Mouse (Mus musculus) common myeloid progenitor, adult 5-6 weeks (primary cell): ENCODE measurements at regions not wholly inside any gene's neighbourhood (a gene's known extent, or its start where the extent isn't known, plus 50 kb on each side); places are given as distances from the start of the nearest gene placed in this dataset.

Source experiments
- ATAC-seq: replicated peaks from 2 replicates; pipeline ENCODE4 v1.8.0; 2016; ENCODE audit warnings: low read depth, mild to moderate bottlenecking, moderate TSS enrichment, inconsistent platforms; ENCODE audit not compliant: poor library complexity, severe bottlenecking

DNA sequence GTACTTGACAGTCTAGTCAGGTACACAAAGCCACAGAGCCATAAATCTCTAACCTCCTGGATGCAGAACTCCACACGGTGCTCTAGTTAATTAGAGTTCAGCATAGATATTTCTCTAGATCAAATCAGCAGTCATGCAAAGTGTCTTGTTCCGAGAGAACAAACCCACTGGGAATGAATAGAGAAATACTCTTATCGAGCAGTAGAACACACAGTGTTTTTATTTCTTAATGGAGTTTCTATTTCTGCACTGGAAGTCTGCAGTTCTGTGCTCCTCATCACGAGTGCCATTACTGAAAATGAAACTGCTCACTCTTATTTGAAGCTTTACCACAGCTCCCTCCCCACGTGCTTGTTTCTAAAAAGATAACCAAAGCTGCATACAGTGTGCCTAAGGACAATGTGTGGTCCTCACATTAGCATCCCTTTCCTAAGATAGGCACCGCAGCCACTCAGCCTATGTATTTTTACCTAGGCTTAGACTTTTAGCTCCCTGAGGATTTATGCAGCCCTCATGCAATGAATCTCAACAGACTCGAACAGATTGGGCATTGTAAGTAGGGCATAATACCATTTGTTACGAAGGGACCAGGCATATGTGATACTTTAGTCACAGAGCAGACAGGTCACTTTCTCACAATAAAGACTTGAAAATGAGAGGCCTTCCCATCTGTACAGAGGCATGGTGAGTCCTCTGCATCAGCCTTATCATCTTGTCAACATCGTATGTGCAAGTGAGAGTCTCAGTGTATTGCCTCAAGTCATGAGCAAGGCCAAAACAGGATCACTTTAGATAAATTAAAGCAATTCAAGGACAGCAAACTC is 301.5 kb downstream of the Arl4a start:
- ATAC-seq: peak; percentile 50; the same call in 1 of the 2 replicates

DNA sequence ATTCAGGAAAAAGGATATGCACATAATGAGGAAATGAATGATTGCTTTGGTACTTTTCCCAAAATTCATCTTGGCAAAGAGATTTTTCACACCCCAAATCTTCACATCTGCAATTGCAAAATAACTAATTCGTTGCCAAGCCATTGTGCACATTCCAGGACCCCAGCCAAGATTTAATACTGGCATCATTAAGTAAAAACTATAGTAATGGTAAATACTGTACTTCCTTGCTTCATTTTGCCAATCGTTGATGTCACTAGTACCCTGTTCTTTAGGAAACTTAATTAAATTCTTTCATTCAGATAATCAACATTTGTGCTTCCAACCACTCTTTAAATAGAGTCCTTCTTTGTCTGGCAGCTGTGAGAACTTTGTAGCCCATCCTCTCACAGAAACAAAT is 303.6 kb downstream of the Arl4a start:
- ATAC-seq: no peak

DNA sequence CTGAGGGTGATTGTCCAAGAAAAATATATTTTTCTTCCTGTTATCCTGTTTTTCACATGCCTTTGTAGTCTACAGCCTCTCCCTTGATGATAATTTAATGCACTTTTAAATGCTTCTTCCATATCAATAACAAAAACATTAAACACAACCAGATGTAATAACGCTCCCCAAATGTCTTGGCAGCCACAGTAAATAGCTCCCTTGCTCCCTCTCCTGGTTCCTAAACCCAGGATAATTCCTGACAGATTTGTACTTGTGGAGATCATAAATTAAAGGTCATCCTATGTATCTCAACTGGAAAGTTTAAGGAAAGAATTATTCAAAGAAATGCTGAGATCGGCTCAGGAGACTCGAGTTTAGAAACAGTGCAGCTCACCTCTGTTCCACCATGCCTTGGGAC is 306.6 kb downstream of the Arl4a start:
- ATAC-seq: no peak

DNA sequence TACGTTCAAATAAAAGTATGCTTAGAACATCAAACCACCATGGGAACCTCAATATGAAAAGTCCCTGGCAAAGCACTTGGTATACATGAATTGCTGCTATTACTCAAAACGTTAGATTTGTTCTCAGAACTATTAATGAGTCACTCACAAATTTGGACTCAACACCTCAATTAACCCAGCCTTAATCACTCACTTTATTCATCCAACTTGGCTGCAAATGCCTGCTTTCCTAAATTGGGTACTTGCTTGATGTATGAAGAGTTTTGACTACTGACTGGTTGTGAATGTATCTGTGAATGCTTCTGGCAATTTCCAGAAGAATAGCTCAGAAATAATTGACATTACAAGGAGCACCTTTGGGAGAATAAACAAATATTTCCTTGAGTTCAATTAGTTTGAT is 308.6 kb downstream of the Arl4a start:
- ATAC-seq: no peak

DNA sequence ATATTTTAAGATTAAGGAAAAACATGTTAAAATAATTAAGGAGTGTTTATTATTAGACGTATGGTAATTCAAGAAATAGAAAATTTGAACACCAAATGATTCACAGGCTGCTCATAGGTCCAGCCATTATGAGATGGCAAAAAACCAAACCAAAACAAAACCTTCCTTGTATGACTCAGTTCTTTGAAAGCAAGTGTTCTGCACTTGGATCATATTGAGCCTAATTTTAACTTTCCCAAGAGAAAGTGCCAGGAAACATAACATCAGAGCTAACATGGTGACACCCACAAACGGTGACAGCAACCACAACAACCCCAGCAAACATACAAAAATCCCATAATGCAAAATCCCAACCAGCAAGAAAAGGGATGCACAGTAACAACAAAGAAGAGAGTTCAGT is 313.7 kb downstream of the Arl4a start:
- no peak for ATAC-seq

DNA sequence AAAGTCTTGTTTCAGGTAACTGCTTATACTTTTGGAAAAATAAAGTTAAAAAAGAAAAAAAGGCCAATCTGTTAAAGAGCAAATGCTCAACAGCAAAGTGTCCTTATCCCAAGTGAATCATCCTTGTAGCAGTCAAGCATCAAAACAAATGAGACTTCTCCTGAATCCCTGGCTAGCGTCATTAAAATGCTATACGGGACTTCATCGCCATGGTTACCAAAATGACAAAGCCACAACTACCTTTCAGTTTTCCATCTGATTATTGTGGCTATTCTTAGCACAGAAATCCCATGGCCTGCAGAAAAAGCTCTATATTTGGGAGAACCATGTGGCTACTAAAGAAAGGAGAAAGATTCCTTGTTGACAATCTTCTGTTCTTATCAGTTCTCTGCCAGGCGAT is 322.7 kb downstream of the Arl4a start:
- no peak for ATAC-seq

DNA sequence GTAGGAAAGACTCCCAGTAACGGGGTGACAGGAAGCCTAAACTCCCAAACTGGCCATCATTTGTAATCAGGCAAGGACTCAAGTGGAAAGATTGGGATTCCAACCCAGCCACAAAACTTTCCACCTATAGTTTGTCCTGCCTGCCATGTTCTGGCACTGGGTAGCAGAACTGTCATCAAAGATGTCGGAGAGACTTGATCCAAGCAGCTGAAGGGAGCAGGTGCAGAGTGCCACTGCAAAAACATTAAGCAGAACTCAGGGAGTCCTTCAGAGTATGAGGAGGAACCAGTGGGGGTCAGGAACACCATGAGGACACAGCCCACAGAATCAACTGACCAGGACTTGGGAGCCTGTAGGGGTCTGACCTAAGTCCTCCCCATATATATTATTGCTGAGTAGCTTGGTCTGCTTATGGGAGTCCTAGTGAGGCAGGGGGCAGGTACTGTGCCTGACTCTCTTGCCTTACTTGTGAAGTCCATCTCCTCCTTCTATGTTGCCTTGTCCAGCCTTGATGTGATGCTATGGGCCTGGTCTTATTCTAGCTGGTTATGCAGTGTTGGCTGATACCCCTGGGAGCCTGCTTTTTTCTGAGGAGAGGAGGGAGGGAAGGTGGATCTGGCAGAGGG is 323.5 kb downstream of the Arl4a start:
- no peak for ATAC-seq

DNA sequence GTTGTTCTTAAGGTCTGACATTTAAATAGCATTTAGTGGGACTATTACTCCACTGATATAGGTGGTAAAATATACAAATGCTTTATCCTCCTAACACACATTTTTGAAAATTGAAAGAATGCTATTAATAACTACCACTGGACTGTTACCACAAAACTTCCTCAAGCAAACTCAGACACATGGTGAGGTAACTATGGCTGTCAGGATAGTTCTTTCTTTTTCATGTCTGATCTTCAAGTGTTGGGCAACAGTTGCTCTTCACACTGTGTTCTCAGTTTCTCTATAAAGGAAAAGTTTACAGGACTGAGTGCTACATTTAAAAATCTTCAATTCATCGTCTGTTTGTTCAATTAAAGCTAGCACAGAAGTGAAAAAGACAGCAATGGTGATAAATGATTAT is 326.0 kb downstream of the Arl4a start:
- peak; percentile 60; the same call in 1 of the 2 replicates for ATAC-seq

DNA sequence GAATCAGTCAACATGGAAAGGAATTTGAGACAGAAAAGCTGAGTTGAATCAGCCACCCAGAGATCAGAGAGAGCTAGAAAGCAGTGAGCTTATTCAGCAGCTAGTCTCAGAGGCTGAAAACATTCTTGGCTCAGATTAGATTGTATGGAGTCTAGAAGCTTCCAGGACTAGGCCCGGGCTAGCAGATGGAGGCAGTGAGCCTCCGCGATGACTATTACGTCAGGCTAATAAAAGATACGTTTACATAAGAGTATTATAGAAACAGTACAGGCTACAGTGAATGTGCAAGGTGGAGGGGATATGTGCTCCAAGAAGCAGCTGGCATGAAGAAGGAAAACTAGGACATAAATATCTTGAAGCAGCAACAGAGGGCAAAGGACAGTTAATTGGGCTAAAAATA is 328.0 kb downstream of the Arl4a start:
- ATAC-seq: no peak

DNA sequence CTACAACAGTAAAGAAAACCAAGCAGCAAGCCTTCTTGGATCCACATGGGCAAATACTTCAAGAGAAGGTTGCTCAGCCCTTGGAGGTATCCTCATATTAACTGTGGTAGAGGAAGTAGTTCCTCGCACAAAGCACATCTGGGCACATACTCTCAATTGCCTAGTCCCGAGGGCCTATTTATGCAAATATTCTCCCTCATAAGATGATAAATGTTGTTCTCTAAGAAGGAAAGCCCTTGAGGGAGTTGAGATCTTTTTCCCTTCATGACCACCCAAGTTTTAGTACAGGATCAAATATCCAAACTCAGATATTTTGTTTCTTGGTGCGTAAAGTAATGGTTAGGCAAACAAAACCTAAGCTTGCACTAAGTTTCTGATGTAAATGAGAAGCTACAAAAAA is 340.6 kb downstream of the Arl4a start:
- ATAC-seq: no peak

DNA sequence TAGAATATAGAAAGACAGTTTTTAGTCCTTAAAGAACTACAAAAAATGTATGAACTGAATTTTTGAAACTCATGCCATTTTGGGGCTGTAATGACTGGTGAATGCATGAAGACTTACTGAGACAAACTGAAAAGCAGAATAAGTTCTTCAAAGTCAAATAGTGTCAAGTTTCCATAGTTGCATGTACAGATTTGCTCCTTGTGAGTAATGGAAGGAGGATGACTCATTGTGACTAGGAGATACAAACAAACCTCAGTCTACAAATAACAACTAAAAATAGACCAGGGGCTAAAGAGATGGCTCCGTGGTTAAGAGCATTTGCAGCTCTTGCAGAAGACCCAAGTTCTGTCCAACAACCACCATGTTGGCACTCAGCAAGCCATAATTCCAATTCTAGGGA is 342.5 kb downstream of the Arl4a start:
- no peak for ATAC-seq

DNA sequence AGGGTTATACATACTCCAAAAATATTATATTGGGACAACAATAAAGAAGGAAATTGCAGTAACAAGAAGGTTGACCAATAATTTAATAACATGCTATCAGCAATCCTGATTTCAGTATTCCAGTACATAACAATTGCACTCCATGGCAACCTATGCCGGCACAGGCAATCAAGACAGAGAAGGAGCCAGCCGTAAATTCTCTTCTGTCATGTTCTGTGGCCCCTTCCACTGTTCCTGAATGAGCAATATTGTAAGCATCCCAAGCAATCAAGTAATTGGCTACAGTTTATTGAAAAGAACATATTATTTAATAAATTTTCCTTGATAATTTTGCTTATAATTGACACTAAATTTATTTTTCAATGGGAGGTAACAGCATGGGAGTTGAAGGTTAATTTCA is 345.8 kb downstream of the Arl4a start:
- no peak for ATAC-seq

DNA sequence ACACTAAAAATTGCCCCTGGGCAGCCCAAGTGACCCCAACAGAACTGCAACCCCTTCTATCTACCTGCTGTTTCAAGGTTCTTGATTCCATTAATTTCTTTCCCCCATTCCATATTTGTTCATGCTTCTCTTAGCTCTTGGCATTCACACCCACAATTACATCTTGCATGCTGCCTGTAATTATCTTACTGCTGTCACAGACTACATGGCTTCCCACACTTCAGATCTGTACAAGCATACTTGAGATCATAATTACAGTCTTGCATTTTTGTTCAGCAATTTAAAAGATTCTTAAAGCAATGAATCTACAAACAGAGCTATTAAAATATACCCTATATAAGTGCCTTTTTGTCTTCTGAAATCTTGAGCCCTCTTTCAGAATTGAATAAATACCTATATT is 352.4 kb downstream of the Arl4a start:
- no peak for ATAC-seq

DNA sequence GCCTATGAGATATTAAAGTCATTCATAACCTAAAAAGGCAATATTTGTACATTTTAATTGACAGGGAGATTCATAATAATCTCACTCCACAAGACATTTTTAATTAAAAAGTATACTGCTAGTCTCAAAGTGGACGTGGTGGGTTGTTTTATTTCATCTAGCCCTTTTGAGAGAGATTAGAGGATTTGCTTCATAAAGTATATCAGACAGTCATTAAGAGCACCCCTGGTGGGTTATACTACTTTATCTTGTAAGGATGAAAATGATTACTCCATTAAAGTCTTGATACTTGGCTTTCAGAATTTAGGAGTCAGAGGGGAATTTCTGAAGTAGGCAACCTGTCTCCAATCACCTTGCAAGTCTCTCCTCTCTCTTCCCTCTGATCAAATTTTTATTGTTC is 355.7 kb downstream of the Arl4a start:
- ATAC-seq: no peak

DNA sequence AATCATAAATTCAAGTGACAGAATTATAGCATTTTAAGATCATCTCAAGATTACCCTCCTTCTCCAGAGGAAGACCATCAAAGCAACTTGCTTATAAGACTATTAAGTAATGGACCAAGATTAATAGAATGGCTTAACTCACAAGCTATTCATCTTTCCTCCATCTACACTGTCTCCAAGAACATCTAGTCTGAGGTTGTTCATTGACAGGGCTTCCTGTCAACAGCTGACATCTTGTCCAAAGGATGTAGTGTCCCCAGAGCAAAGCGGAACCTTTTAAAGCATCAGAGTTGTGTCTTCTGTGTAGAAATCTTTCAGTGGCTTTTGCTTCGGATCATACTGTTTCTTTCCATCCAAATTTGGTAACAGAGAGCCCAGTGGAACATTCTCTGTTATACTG is 362.2 kb downstream of the Arl4a start:
- ATAC-seq: no peak

DNA sequence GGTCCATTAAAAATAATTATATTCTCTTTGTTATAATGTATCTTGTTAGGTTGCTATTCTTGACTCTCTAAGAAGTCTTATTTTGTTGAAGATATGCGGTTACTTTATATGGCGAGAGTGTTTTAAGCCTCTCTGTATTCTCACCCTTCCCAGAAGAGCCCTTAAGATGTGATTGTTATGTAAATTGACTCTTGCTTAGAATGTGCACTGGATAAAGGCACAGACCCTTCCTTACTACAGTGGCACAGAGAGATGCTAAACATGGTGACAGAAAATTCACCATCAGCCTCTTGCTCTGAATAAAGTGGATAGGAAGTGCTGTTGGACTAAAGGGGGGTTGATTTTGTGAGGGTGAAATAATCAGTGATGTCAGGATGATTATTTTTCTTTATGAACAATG is 370.1 kb downstream of the Arl4a start:
- ATAC-seq: no peak

DNA sequence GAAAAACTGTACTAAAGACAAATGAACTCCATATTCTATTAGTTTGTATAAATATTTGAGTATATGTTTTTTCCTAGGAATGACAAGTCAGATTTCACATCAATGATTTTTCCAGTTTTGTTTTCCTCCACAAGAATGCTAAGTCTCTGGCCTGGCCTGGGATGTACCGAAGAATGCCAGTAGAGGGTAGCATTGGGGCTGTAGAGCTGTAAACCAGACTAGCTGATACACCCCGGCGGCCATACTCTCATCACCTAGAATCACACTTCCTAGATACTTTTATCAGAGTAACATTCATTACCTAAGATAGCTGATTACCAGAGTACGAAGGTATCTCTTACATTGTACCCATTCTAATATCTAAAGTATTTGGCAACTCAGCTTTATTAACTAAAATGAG is 372.4 kb downstream of the Arl4a start:
- ATAC-seq: peak; percentile 100

DNA sequence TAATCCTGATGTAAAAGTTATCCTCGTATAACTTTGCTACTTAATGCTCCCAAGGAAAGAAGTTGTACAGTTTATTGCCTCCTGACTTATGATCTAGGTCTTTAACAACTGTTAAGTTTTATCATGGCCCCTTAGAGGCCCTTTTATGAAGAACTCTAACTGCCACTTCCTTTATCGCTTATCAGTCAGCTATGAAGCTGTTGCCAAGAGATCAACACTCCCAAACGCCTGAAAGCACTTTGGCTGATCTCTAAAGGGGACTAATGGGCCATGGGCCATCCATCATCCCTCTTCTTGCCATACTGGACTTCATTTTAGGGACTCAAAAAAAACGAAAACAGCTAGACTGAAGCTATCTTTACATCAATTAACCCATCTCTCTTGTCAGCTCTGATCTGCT is 377.4 kb downstream of the Arl4a start:
- no peak for ATAC-seq

DNA sequence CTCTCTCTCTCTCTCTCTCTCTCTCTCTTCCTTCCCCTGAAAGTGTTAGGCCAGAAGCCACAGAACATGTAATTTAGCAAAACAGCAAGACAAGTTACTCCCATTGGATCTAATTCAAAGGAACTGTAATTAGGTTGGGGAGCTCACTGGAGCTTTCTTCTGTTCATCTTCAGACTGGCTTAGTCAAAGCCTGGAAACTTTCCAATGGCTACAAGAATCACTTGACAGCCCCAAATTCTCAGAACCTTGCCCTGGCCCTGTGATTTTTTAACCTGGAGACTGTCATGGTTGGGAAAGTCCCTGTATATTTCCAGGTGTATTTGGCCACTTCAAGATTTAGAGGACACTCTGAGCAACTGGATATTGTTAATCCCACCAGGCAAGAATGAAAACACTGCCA is 381.2 kb downstream of the Arl4a start:
- no peak for ATAC-seq

DNA sequence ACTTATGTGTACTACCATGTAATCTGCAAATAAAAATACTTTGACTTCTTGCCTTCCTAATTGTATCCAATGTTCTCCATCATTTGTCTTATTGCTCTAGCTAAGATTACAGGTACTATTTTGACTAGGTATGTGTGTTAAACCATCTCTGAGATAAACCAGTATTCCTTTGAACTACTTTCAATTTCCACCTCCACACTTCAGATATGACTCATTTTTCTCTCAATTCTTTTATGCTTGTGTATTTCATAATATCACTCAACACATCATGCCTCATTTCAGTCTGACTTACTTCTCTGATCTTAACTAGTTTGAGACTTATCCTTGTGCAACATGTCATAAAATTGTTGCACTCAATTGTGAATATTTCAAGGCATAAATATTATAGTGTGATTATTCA is 388.9 kb downstream of the Arl4a start:
- ATAC-seq: no peak

DNA sequence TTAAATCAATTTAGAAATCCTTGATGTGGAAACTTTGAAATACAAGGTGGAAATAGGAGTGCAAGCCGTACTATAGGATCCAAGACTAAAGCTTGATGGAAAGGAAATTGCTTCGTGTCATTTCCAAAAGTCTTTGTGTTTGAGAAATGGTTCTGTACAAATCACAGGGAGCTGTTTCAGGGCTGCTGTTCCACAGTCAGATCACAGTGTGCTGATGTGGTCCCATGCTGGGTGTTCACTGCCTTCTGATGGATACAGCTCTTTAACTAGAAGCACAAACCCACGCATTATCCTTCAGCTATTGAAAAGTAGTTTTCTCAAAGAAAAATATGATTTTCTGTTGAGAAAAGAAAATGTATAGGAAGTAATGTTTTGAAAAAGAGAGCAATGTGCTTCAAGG is 391.3 kb downstream of the Arl4a start:
- ATAC-seq: no peak

DNA sequence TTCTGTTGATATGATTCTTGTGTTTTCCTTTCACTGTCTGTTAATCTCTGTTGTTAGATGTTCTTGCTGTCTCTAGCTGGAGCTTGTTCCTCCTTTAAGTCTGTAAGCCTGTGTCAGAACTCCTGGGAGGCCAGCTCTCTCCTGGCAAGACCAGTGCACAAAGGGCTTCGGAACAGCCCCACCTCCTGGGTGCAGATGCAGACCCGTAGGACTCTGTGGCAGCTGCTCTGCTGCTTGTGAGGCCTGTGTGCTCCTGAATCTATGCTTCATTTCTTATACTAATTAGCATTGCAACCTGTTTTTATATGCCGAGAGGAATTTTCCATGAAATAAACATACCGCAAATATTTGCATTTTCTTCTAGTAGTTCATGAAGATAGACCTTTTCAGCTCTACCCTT is 392.2 kb downstream of the Arl4a start:
- no peak for ATAC-seq
